Mouse (Mus musculus) cerebellum, adult 2 months (tissue): ENCODE results near the gene Slc22a22. TPM values are rescaled to one million over a fixed set of nuclear protein-coding genes. Genes with fewer than 3 reads are reported as not detected.

Source experiments
- DNase-seq, 2 experiments: peaks; one replicate each; pipeline ENCODE4 v3.0.0; 2021
- H3K27ac ChIP-seq: fragments of 200-500 bp; 2 replicates; pipeline ENCODE4 v1.5.1; 2012; ENCODE audit warnings: low read length, control low read depth, inconsistent platforms; ENCODE audit not compliant: insufficient read depth
- H3K27me3 ChIP-seq: fragments of 200-500 bp; 2 replicates; pipeline ENCODE4 v1.6.1; 2012; ENCODE audit warnings: inconsistent platforms, mild to moderate bottlenecking, low read length, moderate library complexity; ENCODE audit not compliant: control insufficient read depth, insufficient read depth
- H3K4me1 ChIP-seq: fragments of 200-500 bp; 2 replicates; pipeline ENCODE4 v1.6.1; 2011; ENCODE audit warnings: low read length; ENCODE audit not compliant: control insufficient read depth, insufficient read depth
- H3K4me3 ChIP-seq: fragments of 200-500 bp; replicated peaks from 2 replicates; pipeline ENCODE3; 2011; ENCODE audit warnings: mild to moderate bottlenecking, low read depth, low read length, control low read depth; ENCODE audit not compliant: insufficient read depth
- CTCF ChIP-seq: fragments of 200-500 bp; IDR thresholded peaks from 2 replicates; pipeline ENCODE4 v1.5.1; 2011; ENCODE audit warnings: low read depth, mild to moderate bottlenecking, control low read depth, low read length, moderate library complexity, borderline replicate concordance; ENCODE audit not compliant: insufficient read depth
- POLR2A ChIP-seq: fragments of 200-500 bp; IDR thresholded peaks from 2 replicates; pipeline ENCODE4 v1.6.1; 2011; ENCODE audit warnings: low read length, control low read depth, borderline replicate concordance; ENCODE audit not compliant: insufficient read depth
- WGBS: fragments of 180-500 bp; shearing (Covaris S2); methylation state at CpG from one replicate; pipeline ENCODE4 v1.1.7; 2018; 5-methylcytosine and 5-hydroxymethylcytosine counted together
- polyA plus RNA-seq: library from polyadenylated mRNA; depleted of rRNA; stranded (reverse); fragments of >200 nt; gene quantifications from 2 replicates; pipeline ENCODE4 v1.2.3, GENCODE M21; 2012; rRNA removed

The Slc22a22 gene
- not detected in 2 replicates for polyA plus RNA-seq

- WGBS: 73% methylated on average over 2 of the region's 2 CpGs
- H3K4me3 ChIP-seq: no peak within 1 kb of the TSS
- TF ChIP-seq POLR2A (no peak), CTCF (no peak)
- no peaks in the 10 kb centered on the region for H3K4me1 ChIP-seq
- DNase-seq: no peak
- no peaks in the 10 kb centered on the region for H3K27me3 ChIP-seq
- no peak within 1 kb of the TSS for H3K27ac ChIP-seq
These were observed at the start of gene Slc22a22 for GRCm38 (mm10) chr15:57477525-57477924. Gene Slc22a22, minus strand, starts transcription at chr15:57477625.

DNA sequence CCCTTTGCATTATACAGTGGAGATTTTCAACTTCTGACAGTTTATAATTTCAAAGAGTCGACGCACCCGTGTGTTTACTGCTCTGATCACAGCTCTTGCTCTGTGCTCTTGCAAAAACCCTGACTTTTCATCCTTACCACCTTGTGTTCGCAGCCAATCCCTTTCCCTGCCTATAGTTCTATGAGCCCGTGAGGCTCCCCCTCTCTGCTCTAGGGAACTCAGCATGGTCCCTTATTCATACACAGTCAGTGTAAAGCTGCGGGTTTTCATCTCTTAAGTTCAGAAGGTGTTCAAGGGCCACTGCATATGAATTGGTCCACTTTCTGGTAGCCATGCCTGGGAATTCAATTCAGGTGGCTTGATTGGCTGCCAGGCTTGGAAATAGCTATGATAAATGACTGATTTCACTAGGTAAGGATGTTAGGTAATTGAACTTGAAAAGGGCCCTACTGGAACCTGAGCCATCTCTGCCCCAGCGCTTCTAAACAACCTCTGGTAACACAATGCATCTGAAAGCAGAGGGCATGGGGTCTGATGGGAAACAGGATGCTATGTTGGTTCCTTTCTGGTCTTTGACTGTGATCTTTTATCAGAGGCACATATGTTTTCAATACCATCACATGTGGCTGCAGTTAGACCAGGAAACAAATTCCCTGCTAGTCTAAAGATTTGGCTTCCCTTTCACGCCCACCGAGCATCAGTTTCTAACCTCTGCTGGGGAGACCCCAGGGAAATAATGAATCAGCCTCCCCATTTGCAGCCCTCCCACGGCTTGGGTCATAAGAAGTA lies 46.3 kb upstream of the Slc22a22 start:
- H3K4me1 ChIP-seq: no peaks in the 10 kb centered on the region
- 66% methylated on average over 10 of the region's 10 CpGs for WGBS
- no peak overlapping the region for H3K4me3 ChIP-seq
- H3K27ac ChIP-seq: no peak overlapping the region
- TF ChIP-seq CTCF: no peak
- TF ChIP-seq POLR2A: no peak
- no peak for DNase-seq
- H3K27me3 ChIP-seq: no peaks in the 10 kb centered on the region

GRCm38 (mm10) chr15:57522160-57522559 lies 44.7 kb upstream of the Slc22a22 start:
- no peak for DNase-seq
- 67% methylated on average over 1 of the region's 1 CpGs for WGBS
- H3K27me3 ChIP-seq: no peaks in the 10 kb centered on the region
- no peak overlapping the region for H3K4me3 ChIP-seq
- H3K27ac ChIP-seq: no peak overlapping the region
- TF ChIP-seq POLR2A (no peak), CTCF (no peak)
- no peaks in the 10 kb centered on the region for H3K4me1 ChIP-seq

DNA sequence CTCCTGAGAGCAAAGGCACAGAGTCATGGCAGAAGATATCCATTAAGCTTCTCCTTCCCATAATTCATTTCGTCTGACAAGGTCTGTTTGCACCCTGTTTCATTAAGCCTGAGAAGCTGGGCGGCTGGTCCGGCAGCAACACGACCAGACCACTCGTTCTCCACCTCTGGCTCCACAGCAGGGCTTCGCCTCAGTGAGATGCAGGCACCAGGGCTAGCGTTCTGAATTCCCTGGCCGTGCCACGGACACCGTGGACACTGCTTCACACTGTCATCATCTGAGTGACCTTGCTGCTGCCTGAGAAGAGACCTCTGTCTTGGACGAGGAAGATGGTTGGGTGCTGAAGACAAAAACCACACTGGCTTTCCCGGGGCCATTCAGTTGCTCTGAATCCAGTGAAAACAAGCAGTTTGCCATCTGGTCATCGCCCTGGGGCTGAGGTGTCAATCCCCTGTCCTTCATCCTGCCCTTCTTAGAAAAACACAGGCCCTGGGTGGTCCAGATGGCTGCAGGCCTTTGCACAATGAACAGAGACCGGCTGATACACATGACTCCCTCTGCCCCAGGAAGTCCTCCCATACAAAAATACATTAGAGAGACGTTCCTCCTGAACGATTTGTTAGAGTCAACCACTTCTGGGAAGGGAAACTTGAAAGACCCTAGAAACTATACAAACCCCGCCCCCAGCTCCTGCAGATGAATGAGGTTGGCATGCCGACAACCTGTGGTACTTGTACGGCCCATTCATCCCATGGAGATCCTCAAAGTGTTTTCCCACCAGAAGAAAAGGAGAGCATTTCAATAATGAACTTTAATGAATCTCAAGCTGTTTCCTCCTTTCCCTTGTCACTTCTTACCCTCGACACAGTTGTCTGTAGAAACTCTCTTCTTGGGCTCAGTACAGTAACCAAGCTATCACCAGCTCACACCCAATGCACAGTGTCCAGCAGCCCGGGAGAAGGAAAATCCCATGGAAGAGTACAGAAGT lies 32.1 kb upstream of the Slc22a22 start:
- Histone ChIP-seq H3K4me1 (no peaks in the 10 kb centered on the region), H3K4me3 (no peak overlapping the region), H3K27me3 (no peaks in the 10 kb centered on the region), H3K27ac (no peak overlapping the region)
- WGBS: 49% methylated on average over 21 of the region's 21 CpGs
- TF ChIP-seq POLR2A (no peak), CTCF (no peak)
- peak in 1 of 2 experiments; percentile 11 for DNase-seq

GRCm38 (mm10) chr15:57508242-57509184 lies 31.1 kb upstream of the Slc22a22 start:
- peak; percentile 58 to 76 for DNase-seq
- no peak for TF ChIP-seq POLR2A
- peak; percentile 77 for TF ChIP-seq CTCF
- WGBS: 68% methylated on average over 11 of the region's 11 CpGs
- H3K4me1 ChIP-seq: no peaks in the 10 kb centered on the region
- H3K27me3 ChIP-seq: no peaks in the 10 kb centered on the region
- H3K27ac ChIP-seq: no peak overlapping the region
- no peak overlapping the region for H3K4me3 ChIP-seq

DNA sequence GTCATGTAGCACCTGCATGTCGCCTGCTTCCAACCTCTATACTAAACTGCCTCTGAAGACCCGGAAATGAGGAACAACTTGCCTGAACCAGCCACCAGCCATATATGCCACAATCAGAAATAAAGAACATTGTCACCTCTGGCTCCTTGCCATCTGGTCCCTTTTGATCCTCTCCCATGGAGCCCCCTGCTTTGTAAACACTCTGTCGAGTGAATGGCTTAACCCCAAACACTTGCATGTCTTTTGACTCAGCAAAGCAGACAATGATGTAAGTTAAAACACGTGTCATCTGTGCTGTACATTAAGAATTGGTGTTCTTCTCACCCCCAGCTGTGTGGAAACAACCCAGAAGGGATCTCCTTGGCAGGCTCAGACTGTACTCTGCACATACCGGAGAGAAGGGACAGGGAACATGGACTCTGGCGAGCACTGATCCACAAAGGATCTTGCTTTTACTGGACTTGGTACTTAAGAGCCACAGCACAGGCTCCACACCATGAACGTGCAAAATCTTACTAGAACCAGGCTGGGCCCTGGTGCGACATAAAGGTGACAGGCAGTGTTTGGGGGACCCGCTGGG lies 26.8 kb upstream of the Slc22a22 start:
- WGBS: 59% methylated on average over 9 of the region's 9 CpGs
- TF ChIP-seq POLR2A: no peak
- TF ChIP-seq CTCF: no peak
- H3K4me1 ChIP-seq: no peaks in the 10 kb centered on the region
- H3K27ac ChIP-seq: no peak overlapping the region
- no peak overlapping the region for H3K4me3 ChIP-seq
- no peak for DNase-seq
- H3K27me3 ChIP-seq: no peaks in the 10 kb centered on the region
